Mouse (Mus musculus) cortical plate, adult 2 months (tissue): Measurements from ENCODE around the gene Pam.

ENCODE experiments used
- CTCF ChIP-seq: fragments of 200-500 bp; IDR thresholded peaks from 2 replicates; pipeline ENCODE4 v1.5.1; 2011; ENCODE audit warnings: mild to moderate bottlenecking, control low read depth, low read length; ENCODE audit not compliant: insufficient read depth; ENCODE audit errors: extremely low read depth
- POLR2A ChIP-seq: fragments of 200-500 bp; IDR thresholded peaks from 2 replicates; pipeline ENCODE4 v1.6.1; 2011; ENCODE audit warnings: mild to moderate bottlenecking, low read length, control low read depth; ENCODE audit not compliant: insufficient read depth; ENCODE audit errors: extremely low read depth

DNA sequence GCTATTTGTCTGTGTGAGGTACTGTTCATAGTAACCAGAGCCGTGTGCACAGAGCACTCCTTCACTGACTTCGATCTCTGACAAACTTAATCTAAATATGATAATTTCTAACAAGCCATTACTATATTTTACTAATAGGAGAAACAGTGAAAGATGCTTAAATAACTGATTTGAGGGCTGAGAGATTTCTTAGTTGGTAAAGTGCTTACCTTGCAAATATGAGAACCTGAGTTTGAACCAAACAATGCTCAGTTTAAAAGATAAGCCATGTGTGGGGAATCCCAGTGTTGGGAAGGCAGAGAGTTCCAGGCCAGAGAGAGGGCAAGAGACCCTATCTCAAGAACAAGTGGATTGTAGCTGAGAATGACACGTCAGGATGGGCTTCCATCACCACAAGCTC, 347.3 kb downstream of the Pam start:
- TF ChIP-seq CTCF, result no peak
- TF ChIP-seq POLR2A, result no peak
